Mouse (Mus musculus): ENCODE data around the gene H2-DMb1. TPM values are rescaled to one million over a fixed set of nuclear protein-coding genes. Genes with fewer than 3 reads are reported as not detected.
A peak's percentile ranks its signal among the peaks of the same experiment; 100 is the strongest.

H2-DMb1 gene
- total and polyA plus RNA-seq, 3 experiments: 60.7 to 147 (median 102) TPM

- H3K9ac ChIP-seq (ENCODE audit: insufficient read depth, low read depth): peak overlapping the region; percentile 97
- H3K79me2 ChIP-seq (replicated peaks; ENCODE audit: control insufficient read depth, extremely low read depth, insufficient read depth, poor library complexity, severe bottlenecking): peaks cover 56% of the 10 kb centered on the region
- peaks cover 54 to 60% of the 10 kb centered on the region in 2 experiments for H3K36me3 ChIP-seq (replicated peaks in 1 of 2; ENCODE audit: control insufficient read depth in 1 of 2, insufficient read depth in 1 of 2, low read length in 1 of 2)
- H3K27me3 ChIP-seq (replicated peaks): no peaks in the 10 kb centered on the region
- peak overlapping the region; percentile 77 for H3K27ac ChIP-seq (ENCODE audit: insufficient read depth, low read depth)
- in situ Hi-C loops (cut with MboI; ENCODE audit: low pct_ligation_motif_present, low pct_unique_long_range_greater_than_20kb, low sequenced_read_pairs): no loop called here
- H3K4me1 ChIP-seq (ENCODE audit: control insufficient read depth in 1 of 2, insufficient read depth in 2 of 2): peaks cover 9 to 35% of the 10 kb centered on the region in 2 experiments; a peak in 3 of 4 replicates
- DNase-seq (ENCODE audit: extremely low read depth): peak; percentile 58
- H3K9me3 ChIP-seq (replicated peaks; ENCODE audit: low read length): no peaks in the 10 kb centered on the region
- peak overlapping the region; percentile 93; the same call in 1 of the 2 replicates for H3K4me2 ChIP-seq (ENCODE audit: insufficient read depth, low read depth, poor library complexity, severe bottlenecking)
- H3K4me3 ChIP-seq (replicated peaks in 1 of 3; ENCODE audit: low read depth in 2 of 3, low read length in 2 of 3, poor library complexity in 1 of 3): peak overlapping the region; percentile 88 to 100 (median 100)
- TF ChIP-seq SIN3A (IDR thresholded peaks at IDR 0.05; ENCODE audit: low read length) (peak; percentile 1; the same call in 1 of the 2 replicates), RAD21 (IDR thresholded peaks at IDR 0.05; ENCODE audit: low read depth, low read length) (no peak), ZMIZ1 (IDR thresholded peaks at IDR 0.05; ENCODE audit: low read depth, low read length) (no peak), MYC (IDR thresholded peaks at IDR 0.05; ENCODE audit: low read depth, low read length) (no peak), MAX (IDR thresholded peaks at IDR 0.05; ENCODE audit: low read length) (no peak), MAFK (IDR thresholded peaks at IDR 0.05; ENCODE audit: insufficient replicate concordance, low read length) (no peak)
- dilution Hi-C loops (cut with MboI; ENCODE audit: extremely low pct_ligation_motif_present, extremely low pct_unique_long_range_greater_than_20kb, low sequenced_read_pairs): no loop called here
These were observed 34.6 kb upstream of the H2-DMb1 start for GRCm38 (mm10) chr17:34118113-34118872.

GRCm38 (mm10) chr17:34118873-34119248 lies 34.0 kb upstream of the H2-DMb1 start:
- H3K4me1 ChIP-seq (ENCODE audit: control insufficient read depth in 1 of 2, insufficient read depth in 2 of 2): peaks cover 10 to 32% of the 10 kb centered on the region in 2 experiments
- TF ChIP-seq KAT2A (IDR thresholded peaks at IDR 0.05; ENCODE audit: insufficient replicate concordance, low read length) (peak; percentile 30; the same call in 1 of the 2 replicates), NELFE (IDR thresholded peaks at IDR 0.05; ENCODE audit: low read depth, low read length) (no peak), ETS1 (conservative IDR thresholded peaks at IDR 0.05; ENCODE audit: low read depth, low read length) (no peak), USF1 (IDR thresholded peaks at IDR 0.05; ENCODE audit: low read depth, low read length) (no peak), CTCF (conservative IDR thresholded peaks at IDR 0.05 in 1 of 2, IDR thresholded peaks at IDR 0.05 in 1 of 2; ENCODE audit: low read depth in 2 of 2, low read length in 2 of 2) (no peak), ZC3H11A (IDR thresholded peaks at IDR 0.05; ENCODE audit: low read depth, low read length) (no peak), SMC3 (IDR thresholded peaks at IDR 0.05; ENCODE audit: low read depth, low read length) (no peak; the same call in none of the 2 replicates), JUND (conservative IDR thresholded peaks at IDR 0.05; ENCODE audit: low read depth, low read length) (no peak), MYC (IDR thresholded peaks at IDR 0.05; ENCODE audit: low read depth, low read length) (no peak; the same call in 1 of the 2 replicates), TBP (conservative IDR thresholded peaks at IDR 0.05; ENCODE audit: low read depth, low read length) (no peak), MEF2A (IDR thresholded peaks at IDR 0.05; ENCODE audit: borderline replicate concordance, low read depth, low read length) (no peak; the same call in 1 of the 2 replicates), UBTF (IDR thresholded peaks at IDR 0.05; ENCODE audit: low read depth, low read length) (0 out of 2 replicates have a peak, but pooled peaks have one; percentile 63), E2F4 (IDR thresholded peaks at IDR 0.05; ENCODE audit: insufficient replicate concordance, low read depth, low read length) (no peak), RAD21 (IDR thresholded peaks at IDR 0.05; ENCODE audit: low read depth, low read length) (no peak), EP300 (IDR thresholded peaks at IDR 0.05; ENCODE audit: low read length) (no peak), CHD1 (IDR thresholded peaks at IDR 0.05; ENCODE audit: low read depth, low read length) (no peak)
- peak overlapping the region; percentile 97 for H3K9ac ChIP-seq (ENCODE audit: insufficient read depth, low read depth)
- H3K9me3 ChIP-seq (replicated peaks; ENCODE audit: low read length): no peaks in the 10 kb centered on the region
- no peaks in the 10 kb centered on the region for H3K27me3 ChIP-seq (replicated peaks)
- H3K27ac ChIP-seq (ENCODE audit: insufficient read depth, low read depth): peak overlapping the region; percentile 77
- peak overlapping the region; percentile 88 to 100 (median 100) for H3K4me3 ChIP-seq (replicated peaks in 1 of 3; ENCODE audit: low read depth in 2 of 3, low read length in 2 of 3, poor library complexity in 1 of 3)
- peak; percentile 74 for DNase-seq (ENCODE audit: extremely low read depth)
- H3K36me3 ChIP-seq (replicated peaks in 1 of 2; ENCODE audit: control insufficient read depth in 1 of 2, insufficient read depth in 1 of 2, low read length in 1 of 2): peaks cover 48 to 55% of the 10 kb centered on the region in 2 experiments
- H3K79me2 ChIP-seq (replicated peaks; ENCODE audit: control insufficient read depth, extremely low read depth, insufficient read depth, poor library complexity, severe bottlenecking): peaks cover 61% of the 10 kb centered on the region
- dilution Hi-C loops (cut with MboI; ENCODE audit: extremely low pct_ligation_motif_present, extremely low pct_unique_long_range_greater_than_20kb, low sequenced_read_pairs): no loop called here
- in situ Hi-C loops (cut with MboI; ENCODE audit: low pct_ligation_motif_present, low pct_unique_long_range_greater_than_20kb, low sequenced_read_pairs): no loop called here
- H3K4me2 ChIP-seq (ENCODE audit: insufficient read depth, low read depth, poor library complexity, severe bottlenecking): no peak overlapping the region
